Mouse (Mus musculus) heart, adult 2 months (tissue): ENCODE data around the gene Arid5b.

Source experiments
- CTCF ChIP-seq: fragments of 200-600 bp; IDR thresholded peaks from 2 replicates; pipeline ENCODE4 v1.8.1; 2022; ENCODE audit warnings: antibody characterized with exemption, mild to moderate bottlenecking, moderate library complexity
- POLR2A ChIP-seq: fragments of 200-500 bp; IDR thresholded peaks from 2 replicates; pipeline ENCODE4 v1.6.1; 2011; ENCODE audit warnings: mild to moderate bottlenecking, low read depth, low read length, control low read depth; ENCODE audit not compliant: insufficient read depth

- TF ChIP-seq CTCF: no peak
- TF ChIP-seq POLR2A: no peak
Observed at GRCm38 (mm10) chr10:68048641-68049305, 229.8 kb downstream of the Arid5b start.
